Mouse (Mus musculus): ENCODE results near the gene Sult2b1.

DNA sequence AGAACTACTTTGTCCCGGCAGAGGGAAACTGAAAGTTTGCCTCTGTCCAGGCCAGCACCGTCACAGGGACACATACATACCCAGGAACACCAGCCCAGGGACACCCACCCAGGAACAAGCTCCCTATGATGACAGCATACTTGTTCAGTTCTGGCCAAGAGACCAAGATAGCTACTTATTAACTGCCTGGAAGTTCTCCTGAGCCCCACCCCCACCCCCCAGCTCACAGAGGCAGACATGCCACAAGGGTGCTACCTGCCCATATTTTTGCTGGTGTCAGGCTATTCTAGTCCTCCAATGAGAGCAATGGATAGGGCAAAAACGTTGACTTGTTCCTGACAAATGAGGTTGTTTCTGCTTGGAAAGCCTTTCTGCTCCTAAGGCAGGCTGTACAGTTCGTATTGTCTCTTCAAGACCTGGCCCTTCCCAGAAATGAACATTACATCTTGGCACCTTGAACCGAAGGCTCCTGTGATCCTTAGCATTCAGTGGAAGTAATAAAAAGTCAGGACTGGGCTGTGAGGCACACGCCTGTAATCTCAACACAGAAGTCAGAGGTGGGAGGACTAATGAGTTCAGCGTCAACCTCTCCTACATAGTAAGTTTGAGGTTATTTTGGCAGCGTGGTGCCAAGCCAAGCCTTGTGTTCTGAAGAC lies 13.9 kb downstream of the Sult2b1 start:
- TF ChIP-seq POLR2A (IDR thresholded peaks at IDR 0.05; ENCODE audit: borderline replicate concordance, control insufficient read depth, low read depth, low read length) (no peak), CTCF (IDR thresholded peaks at IDR 0.05; ENCODE audit: control insufficient read depth, insufficient read depth, low read length) (no peak)

Measured in bone marrow, adult 2 months (tissue).